Mouse (Mus musculus) heart, postnatal 36 days (tissue): ENCODE data around the gene Psd. TPM values are rescaled to one million over a fixed set of nuclear protein-coding genes. Genes with fewer than 3 reads are reported as not detected.

Source experiments
- DNase-seq, 2 experiments: peaks; one replicate each; pipeline ENCODE4 v3.0.0; 2021 to 2022
- intact Hi-C: fragments of 180-260 bp; cut with DNase I; formaldehyde crosslinking; loops from one replicate; pipeline ENCODE4 v1.15.1; 2025
- total RNA-seq, 2 experiments: library from RNA; stranded (reverse); gene quantifications; 2 replicates each; pipeline ENCODE4 v1.2.3; 2021

The Psd gene
- total RNA-seq = 1 to 10 TPM in 1 of 2 experiments, under 1 TPM in 1; 0.57 to 1.3 TPM

DNA sequence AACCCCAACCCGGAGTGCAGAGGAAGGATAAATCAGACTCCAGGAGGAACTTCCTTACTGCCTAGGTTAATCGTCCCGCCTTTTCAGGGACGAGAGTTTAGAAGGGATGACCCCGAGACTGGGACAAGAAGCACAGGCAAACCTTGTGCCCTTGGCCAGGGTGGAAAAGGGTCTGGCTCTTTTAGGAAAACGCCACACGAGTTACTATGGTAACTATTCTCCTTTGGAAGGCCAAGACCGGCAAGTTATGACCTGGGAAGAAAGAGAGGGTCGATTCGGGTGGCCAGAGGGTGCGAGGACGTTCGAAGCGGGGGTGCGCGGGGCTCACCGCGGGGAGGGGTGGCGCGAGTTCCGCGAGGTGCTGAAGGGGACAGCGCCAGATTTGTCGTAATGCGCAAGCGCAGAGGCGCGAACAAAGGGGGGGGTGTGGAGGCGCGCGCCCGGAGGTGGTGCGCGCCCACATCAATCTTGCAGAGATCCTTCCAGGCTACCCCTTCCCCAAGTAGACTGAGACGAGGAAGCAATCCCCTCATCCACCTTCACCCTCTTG is at the start of gene Psd:
Gene Psd (minus strand): TSS at position 401 of the 550 bp plus-strand sequence.
- intact Hi-C loops = no loop called here
- DNase-seq = peak; percentile 55 to 63

DNA sequence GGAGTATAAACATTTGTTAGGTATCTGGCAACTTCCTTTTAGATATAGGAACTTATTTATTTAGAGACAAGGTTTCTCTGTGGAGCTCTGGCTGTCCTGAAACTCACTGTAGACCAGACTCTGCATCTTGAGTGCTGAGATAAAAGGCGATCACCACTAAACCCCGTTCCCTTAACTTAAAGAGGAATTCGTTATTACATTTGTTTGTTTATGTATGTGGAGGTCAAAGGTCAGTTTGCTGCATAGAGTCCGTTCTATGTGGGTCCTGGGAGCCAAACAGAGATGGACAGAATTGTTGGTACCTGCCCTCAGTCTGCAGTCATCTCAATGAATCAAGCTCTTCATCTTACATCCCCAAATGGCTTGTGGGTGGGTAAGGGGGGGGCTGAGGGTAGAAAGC is 48.9 kb upstream of the Psd start:
- intact Hi-C loops = no loop called here
- DNase-seq = no peak

DNA sequence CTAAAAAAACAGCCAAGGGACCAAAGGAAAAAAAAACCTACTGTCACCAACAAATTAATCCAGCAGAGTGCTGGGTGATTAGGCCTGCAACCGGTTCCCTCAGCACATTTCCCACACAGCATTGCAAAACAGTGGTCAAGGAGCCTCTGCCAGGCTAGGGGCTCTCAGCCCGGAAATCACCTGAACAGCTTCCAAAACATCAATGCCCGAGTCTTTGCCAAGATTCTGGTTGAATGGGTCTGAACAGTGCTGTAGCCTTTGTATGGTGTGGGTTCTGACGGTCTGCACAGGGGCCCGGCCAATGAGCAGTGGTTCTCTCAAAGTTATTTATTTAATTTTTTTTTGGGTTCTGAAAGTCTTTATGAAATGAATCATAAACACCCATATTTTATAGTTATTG is 48.5 kb upstream of the Psd start:
- intact Hi-C loops = no loop called here
- no peak for DNase-seq

DNA sequence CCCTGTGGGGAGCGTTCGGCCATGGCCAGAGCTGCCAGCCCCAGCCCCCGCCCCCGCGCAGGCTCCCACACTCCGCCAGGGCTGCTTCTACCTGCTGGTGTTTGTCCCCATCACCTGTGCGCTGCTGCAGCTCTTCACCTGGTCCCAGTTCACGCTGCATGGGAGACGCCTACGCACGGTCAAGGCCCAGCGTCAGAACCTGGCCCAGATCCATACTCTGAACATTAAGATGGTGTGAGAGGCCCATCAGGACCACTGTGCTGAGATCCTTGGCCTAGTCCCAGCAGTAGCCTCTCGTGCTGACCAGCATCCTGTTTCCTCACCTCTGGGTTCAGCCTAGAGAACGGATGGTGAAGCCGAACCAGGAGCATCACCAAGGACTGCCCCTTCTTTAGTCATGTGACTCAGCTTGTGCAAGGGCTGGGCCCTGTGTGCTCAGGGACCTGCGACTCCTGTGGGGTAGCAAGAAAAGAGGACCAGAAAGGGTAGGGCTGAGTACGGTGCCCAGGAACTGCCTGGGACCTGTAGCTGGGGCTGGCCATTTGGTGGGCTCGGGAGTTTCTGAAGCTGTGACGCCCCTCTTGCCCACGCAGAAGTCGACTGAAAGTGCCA is 47.6 kb upstream of the Psd start:
- intact Hi-C loops = no loop called here
- DNase-seq = no peak

DNA sequence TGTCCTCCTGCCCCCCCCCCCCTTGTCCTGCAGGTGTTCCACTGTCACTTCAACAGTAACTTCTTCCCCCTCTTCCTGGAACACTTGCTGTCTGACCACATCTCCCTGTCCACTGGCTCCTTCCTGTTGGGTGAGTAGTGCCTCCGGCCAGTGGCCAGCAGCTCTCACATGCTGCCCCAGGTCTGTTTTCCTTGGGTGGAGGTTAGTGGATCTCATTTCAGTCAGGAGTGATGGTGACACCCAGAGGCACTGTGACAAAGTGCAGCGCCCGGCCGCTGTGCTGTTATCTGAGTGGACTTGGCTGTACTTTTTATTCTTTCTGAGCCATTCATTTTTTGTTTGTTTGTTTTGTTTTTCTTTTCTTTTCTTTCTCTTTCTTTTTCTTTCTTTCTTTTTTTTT is 42.2 kb upstream of the Psd start:
- DNase-seq = peak; percentile 63 to 71
- intact Hi-C loops = loop anchor here (1.0 to 2.0 kb wide), 2 partner anchors 31 to 64 kb away; partner anchors contain the start of genes Cuedc2 and Nfkb2

DNA sequence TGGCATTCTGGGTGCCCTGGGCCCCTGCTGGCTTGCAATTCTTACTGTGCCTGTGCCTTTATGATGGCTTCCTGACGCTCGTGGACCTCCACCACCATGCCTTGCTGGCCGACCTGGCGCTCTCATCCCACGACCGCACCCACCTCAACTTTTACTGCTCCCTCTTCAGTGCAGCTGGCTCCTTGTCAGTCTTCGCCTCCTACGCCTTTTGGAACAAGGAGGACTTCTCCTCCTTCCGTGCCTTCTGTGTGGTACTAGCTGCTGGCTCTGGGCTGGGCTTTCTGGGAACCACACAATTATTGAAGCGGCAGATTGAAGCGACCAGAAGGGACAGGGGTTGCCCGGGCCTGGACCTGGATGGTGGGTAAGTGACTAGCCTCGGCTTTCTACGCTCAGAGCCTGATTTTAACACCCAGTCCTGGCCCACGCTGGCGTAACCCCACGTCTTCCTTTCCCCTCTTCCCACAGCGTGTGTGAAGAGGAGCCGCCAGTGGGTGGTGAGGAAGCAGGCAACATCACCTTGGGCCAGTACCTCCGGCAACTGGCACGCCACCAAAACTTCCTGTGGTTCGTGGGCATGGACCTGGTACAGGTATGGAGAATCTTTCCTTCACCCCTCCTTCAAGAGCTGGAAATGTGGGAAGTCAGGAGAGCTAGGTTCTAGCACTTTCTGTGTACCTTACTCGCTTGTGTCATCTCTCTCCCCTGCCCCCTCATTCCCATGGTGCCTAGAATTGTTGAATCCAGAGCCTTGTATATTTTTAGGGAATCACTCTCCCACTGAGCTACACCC is 41.0 kb upstream of the Psd start:
- intact Hi-C loops = loop anchor here (2.0 kb wide), 1 partner anchor 63 kb away; the partner anchor contains the start of gene Nfkb2
- DNase-seq = no peak

DNA sequence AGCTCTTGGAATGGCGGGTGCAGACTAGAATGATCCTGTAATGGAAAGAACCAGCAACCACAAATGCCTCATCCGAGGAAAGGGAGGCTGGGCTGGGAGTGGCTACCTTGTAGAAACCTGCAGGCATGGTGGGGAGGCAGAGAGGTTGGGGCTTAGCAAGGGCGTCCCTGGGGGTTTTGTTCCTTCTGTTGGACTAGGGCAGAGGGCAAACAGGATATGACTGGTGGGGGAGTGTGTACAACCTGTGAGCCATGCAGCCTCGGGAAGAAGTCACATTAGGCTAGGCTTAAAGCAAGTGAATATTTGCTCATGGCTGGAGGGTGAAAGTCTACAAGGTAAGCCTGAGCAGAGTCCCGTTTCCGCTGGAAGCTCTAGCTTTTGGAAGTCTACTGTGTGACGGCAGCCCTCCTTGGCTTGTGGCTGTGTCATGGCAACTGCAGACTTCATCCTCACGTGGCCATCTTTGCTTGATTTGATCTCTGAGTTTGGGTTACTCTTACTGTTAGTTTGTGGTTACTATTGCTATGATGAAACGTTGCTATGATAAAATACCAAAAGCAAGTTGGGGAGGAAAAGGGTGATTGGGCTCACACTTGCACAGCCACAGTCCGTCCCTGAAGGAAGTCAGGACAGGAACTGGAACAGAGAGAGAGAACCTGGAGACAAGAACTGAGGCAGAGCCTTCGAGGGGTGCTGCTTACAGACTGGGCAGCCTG is 36.5 kb upstream of the Psd start:
- intact Hi-C loops = no loop called here
- no peak for DNase-seq

DNA sequence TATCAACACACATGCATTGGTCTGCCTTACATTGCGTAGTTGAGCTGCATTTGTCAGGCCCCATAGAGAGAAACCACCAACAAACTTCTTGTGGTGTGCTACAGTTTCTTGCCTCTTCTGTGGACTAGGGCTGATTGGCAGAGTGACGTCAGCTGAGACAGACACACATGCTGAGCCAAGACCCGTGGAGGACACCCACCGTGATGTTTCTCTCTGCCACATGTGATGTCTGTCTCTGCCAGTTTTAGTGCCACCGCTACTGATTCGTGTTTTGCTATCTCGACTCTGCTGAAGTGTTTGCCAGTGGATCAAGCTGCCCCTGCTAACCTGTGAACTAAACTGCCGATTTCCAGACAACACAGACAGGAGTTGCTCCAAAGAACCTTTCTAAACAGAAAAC is 35.1 kb upstream of the Psd start:
- intact Hi-C loops = no loop called here
- no peak for DNase-seq

DNA sequence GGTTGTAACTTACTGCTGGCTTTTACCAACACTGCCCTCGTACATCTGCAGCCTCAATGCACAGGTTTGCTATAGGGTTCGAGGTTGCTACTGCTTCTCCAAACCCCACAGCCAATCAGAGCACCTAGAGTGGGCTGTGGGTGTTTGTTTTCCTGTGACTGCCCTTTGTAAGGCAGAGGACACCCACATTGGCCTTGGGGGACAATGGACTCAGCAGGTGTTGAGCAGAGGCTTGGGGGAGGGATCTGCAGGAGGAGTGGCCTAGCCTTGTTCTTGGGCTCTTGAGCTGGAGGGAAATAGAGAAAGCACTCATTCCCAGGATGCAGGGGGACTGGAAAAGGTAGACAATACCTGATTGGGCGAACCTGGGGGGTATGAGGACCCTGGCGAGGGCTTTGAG is 31.4 kb upstream of the Psd start:
- intact Hi-C loops = no loop called here

DNA sequence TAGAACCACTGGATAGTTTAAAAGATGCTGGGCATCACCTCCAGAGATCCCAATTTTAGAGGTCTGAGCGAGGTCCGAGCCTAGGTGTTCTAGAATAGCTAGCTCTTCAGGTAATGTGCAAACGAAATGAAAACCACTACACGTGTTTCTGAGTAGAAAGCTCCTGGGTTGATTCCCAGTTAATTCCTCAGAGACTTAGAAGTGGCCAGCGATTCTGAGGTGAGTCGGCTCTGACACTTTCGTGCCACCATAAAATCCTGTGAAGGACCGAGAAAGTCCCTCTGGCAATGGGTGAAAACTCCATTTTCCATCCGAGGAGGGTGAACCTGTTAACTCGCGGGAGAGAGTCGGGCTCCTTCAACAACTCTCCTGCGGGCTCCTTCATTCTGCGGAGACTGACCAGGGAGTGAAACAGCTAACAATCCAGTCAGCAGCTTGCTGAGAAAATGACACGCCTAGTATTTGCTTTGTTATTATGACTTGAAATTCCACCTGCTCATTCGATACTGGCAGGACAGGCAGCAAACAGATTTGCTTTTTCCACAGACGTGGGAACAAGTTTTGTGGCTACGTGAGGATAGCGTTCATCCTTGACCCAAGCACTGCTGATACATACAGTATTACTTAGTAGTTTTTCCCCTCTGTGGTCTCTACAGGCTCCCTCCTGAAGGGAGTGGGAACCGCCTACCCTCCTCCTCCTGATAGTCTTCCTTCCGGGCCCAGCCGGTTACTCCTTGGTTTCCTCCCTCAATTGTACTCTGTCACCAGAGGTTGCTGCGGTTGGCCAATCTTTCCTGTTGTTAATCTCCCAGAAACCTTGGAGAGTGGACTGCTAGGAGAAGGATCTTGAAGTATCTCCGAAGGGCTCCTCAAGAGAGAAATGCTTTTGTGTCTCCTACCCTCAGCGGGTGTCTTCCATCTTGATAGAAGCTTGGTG is 30.7 kb upstream of the Psd start:
- peak in 1 of 2 experiments; percentile 21 for DNase-seq
- intact Hi-C loops = loop anchor here (2.0 kb wide), 1 partner anchor 19 kb away; the partner anchor contains the start of gene Cuedc2

More for the DNA sequence above, 31.4 kb upstream of the Psd start:
- DNase-seq = peak in 1 of 2 experiments; percentile 7

DNA sequence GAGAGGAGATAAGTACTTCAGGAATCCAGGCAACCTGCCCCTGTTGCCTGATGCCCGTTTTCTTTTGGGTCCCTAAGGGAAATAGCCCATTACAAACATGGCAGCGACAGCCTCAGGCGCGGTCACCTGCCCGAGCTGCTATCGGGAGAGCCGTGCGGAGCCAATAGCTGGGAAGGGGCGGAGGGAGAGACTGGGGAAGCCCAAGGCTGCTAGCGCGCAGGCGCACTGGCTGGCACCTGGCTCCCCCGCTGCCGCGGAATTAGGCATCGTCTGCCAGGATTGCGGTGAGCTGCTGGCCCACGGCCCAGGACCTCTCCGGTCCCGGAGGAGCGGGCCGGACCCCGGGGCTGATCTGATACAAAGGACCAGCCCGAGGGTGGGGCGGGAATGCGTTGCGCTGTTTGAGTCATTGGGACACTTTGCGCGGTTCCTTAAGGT is 29.8 kb upstream of the Psd start:
- peak; percentile 77 to 81 for DNase-seq
- intact Hi-C loops = loop anchor here (2.0 kb wide), 1 partner anchor 18 kb away; the partner anchor contains the start of gene Cuedc2

DNA sequence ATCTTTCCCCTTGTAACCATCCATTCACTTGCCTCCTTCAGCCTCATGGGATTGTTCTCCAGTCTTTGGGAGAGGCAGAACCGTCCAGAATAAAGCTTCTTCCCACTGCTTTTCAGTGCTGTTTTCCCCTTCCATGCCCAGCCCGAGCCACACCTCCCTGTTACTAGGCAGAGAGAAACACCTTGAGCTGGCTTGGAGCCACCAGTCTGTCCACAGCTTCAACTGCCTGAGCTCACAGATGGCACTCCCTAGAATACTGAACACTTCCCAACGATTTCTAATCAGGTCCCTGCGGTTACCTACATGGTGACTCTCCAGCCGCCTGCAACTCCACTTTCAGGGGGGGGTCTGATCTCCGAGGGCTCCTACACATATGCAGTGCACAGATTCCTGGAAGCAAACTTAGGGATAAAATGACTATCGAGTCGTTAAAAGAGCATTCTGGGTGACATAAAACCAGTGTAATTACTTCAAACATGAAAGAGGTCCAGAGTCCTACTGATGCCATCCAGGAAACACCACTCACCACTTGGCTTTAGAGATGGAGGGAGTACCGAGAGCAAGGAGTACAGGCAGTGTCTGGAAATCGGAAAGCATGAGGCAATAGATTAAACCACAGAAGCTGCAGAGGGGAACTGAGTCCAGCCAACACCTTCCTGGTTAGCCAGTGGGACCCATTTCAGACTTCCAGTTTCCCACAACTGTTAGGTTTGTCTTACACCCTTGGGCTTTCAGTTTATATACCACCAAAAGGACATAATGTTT is 23.4 kb upstream of the Psd start, which contains the start of gene 2310034G01Rik:
Gene 2310034G01Rik (minus strand): TSS at position 135 of the 765 bp plus-strand sequence.
- intact Hi-C loops = no loop called here
- no peak for DNase-seq

DNA sequence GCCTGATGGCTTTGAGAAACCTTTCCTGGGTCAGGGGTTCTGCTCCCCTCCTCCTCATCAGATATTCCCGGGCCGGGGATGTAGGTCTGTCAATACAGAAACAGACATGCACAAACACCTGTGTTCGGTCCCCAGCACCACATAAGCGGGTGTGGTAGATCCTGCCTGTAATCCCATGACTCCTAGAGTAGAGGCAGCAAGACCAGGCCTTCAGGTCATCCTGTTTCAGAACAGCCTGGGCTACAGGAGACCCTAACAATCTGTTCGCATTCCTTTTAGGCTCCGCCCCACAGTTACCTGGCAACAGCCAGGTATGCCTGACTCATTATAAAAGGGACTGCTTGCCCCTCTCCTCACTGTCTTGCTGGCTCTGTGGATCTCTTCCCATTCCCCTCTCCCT is 22.6 kb upstream of the Psd start:
- DNase-seq = no peak
- intact Hi-C loops = no loop called here

DNA sequence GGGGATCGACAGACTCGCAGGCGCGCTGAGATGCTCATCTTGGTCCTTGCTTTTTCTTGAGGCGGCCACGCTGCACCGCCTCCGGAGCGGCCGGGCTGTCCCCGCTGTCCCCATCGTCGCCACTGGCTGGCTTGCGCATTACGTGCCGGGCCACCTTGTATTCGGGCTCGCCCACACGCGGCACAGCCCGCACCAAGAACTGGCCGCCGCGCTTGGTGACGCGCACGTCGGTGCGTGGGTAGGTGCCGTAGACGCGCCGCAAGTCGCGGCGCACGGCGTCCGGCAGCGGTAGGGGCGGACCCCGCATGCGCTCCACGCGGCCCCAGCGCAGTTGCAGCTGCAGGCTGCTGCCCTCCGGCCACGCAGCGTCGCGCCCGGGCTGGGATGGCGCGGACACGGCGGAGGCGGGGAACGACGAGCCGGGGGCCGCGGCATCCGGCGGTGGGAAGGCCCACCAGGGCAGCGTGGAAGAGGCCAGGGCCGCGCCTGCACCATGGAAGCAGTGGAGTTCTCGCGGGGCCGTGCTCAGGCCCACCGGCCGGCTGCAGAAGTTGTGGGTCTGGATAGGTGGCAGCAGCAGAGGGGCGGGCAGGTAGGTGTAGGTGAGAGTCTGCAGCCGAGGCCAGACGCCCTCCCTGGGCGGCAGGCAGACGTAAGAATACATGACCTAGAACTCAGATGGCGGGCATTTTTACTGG is 22.0 kb upstream of the Psd start:
- DNase-seq = peak; percentile 71 to 73
- intact Hi-C loops = no loop called here

DNA sequence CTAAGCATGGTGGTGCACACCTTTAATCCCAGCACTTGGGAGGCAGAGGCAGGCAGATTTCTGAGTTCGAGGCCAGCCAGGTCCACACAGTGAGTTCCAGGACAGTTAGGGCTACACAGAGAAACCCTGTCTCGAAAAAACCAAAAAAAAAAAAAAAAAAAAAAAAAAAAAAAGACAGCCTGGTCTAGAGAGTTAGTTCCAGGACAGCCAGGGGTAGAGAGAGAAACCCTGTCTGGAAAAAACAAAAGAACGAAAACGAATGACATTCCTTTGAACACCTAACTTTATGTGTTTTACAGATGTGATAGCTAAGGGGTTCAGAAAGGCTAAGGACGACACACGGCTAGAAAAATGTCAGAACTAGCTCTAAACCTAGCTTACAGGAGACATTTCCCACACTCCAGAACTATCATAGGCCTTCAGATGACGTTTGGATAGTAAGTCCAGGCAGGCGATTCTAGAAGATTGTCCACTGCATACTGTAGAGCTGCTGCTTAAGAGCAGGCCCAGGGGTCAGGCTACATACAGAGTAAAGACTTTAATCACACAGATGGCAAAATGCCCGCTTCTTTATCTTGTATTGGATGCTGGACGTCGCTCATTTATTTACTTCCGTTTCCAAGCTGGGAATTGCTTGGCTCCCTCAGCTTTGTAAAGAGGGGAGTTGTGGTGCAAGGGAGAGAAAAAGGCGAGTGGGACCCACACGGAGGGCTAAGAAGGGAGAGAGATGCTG is 21.1 kb upstream of the Psd start:
- no peak for DNase-seq
- intact Hi-C loops = no loop called here

DNA sequence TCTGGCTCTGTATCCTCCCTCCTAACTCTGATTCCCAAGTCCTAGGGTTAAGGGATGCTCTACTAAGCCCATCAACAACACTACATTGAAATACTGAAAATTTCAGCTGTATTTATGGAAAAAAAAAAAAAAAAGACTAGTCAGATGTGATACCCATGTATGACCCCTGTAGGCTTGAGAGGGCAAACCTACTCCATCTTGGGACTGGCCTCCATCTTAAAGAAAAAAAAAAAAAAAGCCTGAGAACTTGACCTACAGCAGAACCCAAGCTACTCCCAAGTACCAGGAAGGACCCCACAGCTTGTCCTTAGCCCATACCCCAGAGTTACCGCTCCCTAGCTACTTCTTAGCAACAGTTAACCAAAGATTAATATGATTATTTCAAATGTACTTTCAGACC is 20.2 kb upstream of the Psd start:
- intact Hi-C loops = no loop called here

DNA sequence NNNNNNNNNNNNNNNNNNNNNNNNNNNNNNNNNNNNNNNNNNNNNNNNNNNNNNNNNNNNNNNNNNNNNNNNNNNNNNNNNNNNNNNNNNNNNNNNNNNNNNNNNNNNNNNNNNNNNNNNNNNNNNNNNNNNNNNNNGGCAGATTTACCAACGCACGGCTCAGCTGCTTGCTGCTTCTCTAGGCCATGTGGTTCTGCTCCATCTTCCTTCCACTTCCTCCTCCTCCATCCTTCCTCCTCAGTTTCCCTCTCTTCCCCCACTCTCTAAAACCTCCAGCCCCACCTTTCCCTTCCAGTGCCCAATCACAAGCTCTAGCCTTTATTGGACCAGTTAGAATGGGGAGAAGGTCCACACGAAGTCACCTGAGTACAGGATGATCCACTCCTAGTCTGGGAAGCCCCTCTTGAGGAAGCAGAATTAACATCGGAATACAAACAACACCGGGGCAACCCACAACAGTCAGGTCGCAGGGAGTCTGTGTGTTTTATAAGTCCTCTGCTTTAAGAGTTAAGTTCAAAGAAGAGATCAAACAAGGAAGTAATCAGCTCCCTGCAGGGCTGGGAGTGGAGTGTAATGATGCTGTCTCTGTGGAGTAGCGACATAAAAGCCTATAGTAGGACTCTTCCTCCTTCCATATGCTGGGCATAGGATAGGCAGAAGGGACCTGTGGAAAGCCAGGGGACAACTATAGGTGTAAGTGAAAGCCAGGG is 17.9 kb upstream of the Psd start:
- intact Hi-C loops = no loop called here
- no peak for DNase-seq

More for the DNA sequence above, 20.2 kb upstream of the Psd start:
- DNase-seq = no peak
